Mouse (Mus musculus): Measurements from ENCODE around the gene Eif3d. TPM values are rescaled to one million over a fixed set of nuclear protein-coding genes. Genes with fewer than 3 reads are reported as not detected.
"Not testable (repeated sequence)": the region's sequence is repeated elsewhere in the genome, so short reads cannot be mapped to it uniquely, and the experiment has no call there.

Gene Eif3d
- 260 and 285 TPM in 2 replicates for polyA plus RNA-seq (2016; fragmentation: Nextera tagmentation; extraction: Ambion mirVana)

DNA sequence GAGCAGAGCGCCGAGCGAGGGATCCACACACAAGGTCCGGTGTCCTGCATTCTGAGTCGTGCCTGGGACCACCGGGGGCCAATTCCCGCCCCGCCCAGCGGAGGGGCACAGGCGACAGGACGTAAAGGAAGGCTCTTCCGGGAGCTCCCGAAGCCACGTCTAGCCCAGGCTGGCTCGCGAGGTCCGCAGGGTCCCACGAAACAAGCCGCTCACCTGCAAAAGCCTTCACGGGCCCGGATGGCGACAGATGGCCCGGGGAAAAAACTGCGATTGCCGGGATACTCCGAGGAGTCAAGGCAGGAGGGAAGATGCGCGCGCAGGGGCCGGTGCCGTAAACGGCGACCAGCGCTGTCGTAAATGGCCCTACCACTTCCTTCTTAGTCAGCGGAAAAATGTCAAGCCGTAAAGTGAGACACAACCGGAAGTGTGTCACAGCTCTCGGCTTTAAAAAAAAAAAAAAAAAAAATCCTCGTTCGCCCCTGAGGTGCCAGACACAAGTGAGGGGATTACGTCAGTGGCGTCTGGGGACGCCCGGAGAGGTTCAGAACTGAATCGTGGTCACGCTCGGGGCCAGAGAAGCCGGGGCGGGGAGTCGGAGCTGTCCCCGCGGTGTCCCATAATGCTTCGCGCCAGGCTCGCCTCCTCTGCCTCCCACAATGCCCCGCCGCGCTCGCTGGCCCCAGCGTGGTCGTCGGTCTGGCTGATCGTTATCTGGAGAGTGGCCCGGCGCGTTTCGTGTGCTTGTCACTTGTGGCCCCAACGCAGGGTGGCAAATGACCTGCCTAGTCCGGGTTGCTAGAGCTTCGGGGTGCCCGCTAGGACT, at the start of gene Eif3d:
TSS of gene Eif3d (minus strand) at position 344 of the 823 bp plus-strand sequence.
- peak; percentile 98 for DNase-seq (ENCODE audit: low spot score)
- Histone ChIP-seq H3K36me3 (peaks cover 33% of the 10 kb centered on the region), H3K4me1 (peaks cover 23% of the 10 kb centered on the region), H3K27me3 (ENCODE audit: low read depth, poor library complexity, severe bottlenecking) (no peaks in the 10 kb centered on the region), H3K4me3 (peak within 1 kb of the TSS; percentile 98), H3K9me3 (replicated peaks) (no peaks in the 10 kb centered on the region), H3K27ac (peak within 1 kb of the TSS; percentile 97)
- under 1% methylated on average over 72 of the region's 72 CpGs for WGBS

DNA sequence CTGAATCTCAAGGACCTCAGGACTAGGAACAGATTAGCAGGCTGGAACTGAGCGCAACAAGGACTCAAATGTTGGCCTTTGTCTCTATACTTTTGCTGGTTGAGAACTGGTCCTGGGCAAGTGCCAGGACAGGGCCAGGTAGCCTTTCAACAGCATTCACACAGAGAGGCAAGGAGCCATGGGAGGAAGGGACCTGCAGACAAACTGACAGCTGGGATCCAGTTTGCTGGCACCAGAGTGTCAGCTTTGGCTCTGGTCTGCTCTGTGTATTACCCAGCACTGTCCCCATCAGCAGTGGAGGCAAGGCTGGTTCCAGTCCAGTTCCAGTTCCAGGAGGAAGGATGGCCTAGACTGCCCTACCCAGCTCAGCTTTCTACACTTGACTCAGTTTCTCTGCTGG, 43.4 kb upstream of the Eif3d start:
- no peak overlapping the region for H3K27ac ChIP-seq
- no peaks in the 10 kb centered on the region for H3K36me3 ChIP-seq
- no peaks in the 10 kb centered on the region for H3K27me3 ChIP-seq (ENCODE audit: low read depth, poor library complexity, severe bottlenecking)
- no peaks in the 10 kb centered on the region for H3K4me1 ChIP-seq
- no peak overlapping the region for H3K4me3 ChIP-seq
- WGBS = 88% methylated on average over 1 of the region's 1 CpGs
- H3K9me3 ChIP-seq (replicated peaks) = no peaks in the 10 kb centered on the region
- DNase-seq (ENCODE audit: low spot score) = no peak

DNA sequence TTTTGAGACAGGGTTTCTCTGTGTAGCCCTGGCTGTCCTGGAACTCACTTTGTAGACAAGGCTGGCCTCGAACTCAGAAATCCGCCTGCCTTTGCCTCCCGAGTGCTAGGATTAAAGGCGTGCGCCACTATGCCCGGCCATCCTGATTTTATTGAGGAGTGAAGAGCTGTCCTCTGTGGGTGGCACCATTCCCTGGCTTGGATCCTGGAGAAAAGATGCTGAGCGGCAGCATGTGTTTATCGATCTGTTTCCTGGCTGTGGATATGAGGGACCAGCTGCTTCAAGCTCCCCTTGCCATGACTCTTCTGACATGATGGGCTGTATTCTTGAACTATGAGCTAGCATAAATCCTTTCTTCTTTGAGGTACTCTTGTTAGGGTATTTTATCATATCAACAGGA, 37.6 kb upstream of the Eif3d start:
- H3K36me3 ChIP-seq; H3K4me3 ChIP-seq; H3K27me3 ChIP-seq (ENCODE audit: low read depth, poor library complexity, severe bottlenecking); DNase-seq (ENCODE audit: low spot score); H3K9me3 ChIP-seq (replicated peaks); H3K4me1 ChIP-seq; H3K27ac ChIP-seq: not testable (repeated sequence)
- WGBS = 92% methylated on average over 8 of the region's 8 CpGs

DNA sequence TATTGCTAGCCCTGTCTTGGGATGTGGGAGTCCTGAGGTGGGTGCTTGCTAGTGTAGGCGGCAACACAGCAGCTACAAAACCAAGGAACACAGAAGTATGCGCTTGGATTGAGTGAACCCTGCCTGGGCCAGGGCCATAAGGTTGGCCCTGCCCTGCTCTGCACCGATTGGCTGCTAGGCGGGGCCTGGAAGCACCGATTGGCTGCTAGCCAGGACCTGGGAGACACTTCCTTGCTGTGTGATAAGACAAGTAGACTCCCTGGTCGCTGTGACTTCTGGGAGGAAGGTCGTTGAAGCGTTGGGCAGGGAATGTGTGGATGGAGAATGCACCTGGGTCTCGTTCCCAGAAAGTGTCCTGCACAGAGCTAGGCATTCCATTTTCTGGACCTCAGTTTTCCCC, 33.3 kb upstream of the Eif3d start:
- Histone ChIP-seq H3K4me3 (no peak overlapping the region), H3K36me3 (no peaks in the 10 kb centered on the region), H3K9me3 (replicated peaks) (no peaks in the 10 kb centered on the region), H3K27ac (no peak overlapping the region), H3K27me3 (ENCODE audit: low read depth, poor library complexity, severe bottlenecking) (no peaks in the 10 kb centered on the region), H3K4me1 (0 out of 2 replicates have a peak, but pooled peaks cover 9% of the 10 kb centered on the region)
- 50% methylated on average over 9 of the region's 9 CpGs for WGBS
- DNase-seq (ENCODE audit: low spot score) = no peak

DNA sequence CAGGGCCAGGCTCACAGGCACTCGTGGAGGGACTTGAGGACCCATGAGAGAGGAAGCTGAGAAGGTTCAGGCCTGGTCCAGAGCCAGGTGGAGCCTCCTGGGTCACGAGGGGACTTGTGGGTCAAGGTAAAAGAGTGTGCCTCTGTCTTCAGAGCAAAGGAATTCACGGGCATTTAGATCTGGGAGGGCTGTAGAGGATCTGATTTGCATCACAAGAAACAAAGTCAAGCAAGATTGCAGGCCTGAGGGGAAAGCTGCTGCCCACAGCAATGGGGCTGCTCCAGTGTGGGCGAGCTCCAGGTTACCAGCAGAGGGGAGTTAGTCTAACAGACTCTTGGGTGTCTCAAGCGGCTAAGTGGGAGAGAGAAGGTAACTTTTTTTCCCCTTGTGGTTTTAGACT, 30.8 kb upstream of the Eif3d start:
- H3K27ac ChIP-seq = no peak overlapping the region
- WGBS = 29% methylated on average over 5 of the region's 5 CpGs

DNA sequence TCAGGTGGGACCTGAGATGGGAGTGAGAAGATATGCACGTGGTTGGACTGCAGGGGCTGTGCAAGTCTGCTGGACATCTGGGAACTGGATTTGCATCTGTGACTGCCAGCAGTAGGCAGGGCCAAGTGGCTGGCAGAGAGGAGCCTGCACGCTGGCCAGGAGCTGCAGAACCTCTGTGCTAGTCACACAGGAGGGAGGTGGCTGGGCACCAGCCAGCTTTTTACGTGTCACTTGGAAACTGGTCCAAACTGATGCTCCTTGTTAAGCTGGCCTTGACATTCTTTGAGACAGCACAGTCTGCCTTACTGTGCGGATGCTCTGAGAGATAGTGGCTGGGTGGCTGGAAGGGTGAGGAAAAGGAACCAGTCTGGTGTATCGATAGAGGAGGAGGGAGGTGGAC, 17.9 kb upstream of the Eif3d start:
- Histone ChIP-seq H3K27ac (no peak overlapping the region), H3K4me1 (no peaks in the 10 kb centered on the region), H3K36me3 (no peaks in the 10 kb centered on the region), H3K27me3 (ENCODE audit: low read depth, poor library complexity, severe bottlenecking) (no peaks in the 10 kb centered on the region), H3K9me3 (replicated peaks) (no peaks in the 10 kb centered on the region), H3K4me3 (no peak overlapping the region)
- 78% methylated on average over 5 of the region's 5 CpGs for whole genome bisulfite sequencing
- no peak for DNase-seq (ENCODE audit: low spot score)

More for the DNA sequence above, 30.8 kb upstream of the Eif3d start:
- no peak overlapping the region for H3K4me3 ChIP-seq
- 0 out of 2 replicates have a peak, but pooled peaks cover 9% of the 10 kb centered on the region for H3K4me1 ChIP-seq
- H3K27me3 ChIP-seq (ENCODE audit: low read depth, poor library complexity, severe bottlenecking) = no peaks in the 10 kb centered on the region
- H3K36me3 ChIP-seq = no peaks in the 10 kb centered on the region
- DNase-seq (ENCODE audit: low spot score) = no peak
- H3K9me3 ChIP-seq (replicated peaks) = no peaks in the 10 kb centered on the region

DNA sequence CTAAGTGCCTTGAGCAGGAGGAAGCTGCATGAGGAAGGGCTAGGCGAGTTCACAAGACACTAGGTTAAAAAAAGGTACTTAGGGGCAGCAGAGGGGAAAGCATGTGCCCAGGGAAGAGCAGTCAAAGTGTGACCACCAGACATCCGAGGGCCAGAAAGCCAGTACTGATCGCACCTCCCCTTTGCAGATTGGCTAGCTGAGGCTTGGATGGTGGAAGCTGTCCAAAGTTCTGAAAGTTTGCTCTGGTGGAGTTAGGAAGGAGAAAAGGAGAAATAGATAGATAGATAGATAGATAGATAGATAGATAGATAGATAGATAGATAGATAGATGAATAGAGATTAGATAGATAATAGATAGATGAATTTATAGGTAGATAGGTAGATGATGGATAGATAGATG, 12.8 kb upstream of the Eif3d start:
- no peak for DNase-seq (ENCODE audit: low spot score)
- no peaks in the 10 kb centered on the region for H3K9me3 ChIP-seq (replicated peaks)
- H3K4me3 ChIP-seq = no peak overlapping the region
- H3K27ac ChIP-seq = no peak overlapping the region
- no peaks in the 10 kb centered on the region for H3K4me1 ChIP-seq
- H3K36me3 ChIP-seq = no peaks in the 10 kb centered on the region
- WGBS = 48% methylated on average over 3 of the region's 3 CpGs
- H3K27me3 ChIP-seq (ENCODE audit: low read depth, poor library complexity, severe bottlenecking) = no peaks in the 10 kb centered on the region

DNA sequence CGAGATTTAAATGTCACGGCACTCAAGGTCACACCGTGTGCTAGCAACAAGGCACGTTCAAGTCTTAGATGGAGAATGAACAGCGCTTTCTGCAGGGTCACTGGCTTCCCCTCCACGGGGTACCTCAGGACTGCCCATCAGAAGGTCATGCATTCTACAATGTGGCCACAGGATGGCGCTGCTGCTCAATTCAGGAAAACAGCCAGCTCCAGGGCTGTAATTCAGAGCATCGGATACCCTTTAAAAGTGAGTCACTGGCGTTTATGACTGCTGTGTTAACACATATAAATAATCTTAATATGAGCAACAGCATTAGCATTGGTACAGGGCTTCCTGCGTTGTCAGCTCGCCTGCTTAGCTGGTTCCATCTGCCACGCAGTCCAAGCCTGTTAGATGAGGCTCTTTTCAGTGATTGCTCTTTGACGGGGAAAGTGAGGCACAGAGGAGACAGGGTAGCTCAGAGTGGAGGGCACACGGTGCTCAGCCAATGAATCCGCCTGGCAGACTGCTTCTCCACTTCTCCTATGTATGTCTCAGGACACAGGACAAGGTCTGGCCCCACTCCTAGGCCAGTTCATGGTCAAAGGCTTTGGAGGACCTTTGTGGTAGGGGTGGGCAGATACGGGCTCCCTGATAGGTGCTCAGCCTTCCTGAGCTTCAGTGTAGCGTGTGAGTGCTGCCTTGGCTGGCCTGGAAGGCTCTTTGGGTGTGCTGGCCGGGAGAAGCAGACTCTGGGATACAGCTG, 11.8 kb upstream of the Eif3d start:
- WGBS = 32% methylated on average over 18 of the region's 18 CpGs
- DNase-seq (ENCODE audit: low spot score) = peak; percentile 76

DNA sequence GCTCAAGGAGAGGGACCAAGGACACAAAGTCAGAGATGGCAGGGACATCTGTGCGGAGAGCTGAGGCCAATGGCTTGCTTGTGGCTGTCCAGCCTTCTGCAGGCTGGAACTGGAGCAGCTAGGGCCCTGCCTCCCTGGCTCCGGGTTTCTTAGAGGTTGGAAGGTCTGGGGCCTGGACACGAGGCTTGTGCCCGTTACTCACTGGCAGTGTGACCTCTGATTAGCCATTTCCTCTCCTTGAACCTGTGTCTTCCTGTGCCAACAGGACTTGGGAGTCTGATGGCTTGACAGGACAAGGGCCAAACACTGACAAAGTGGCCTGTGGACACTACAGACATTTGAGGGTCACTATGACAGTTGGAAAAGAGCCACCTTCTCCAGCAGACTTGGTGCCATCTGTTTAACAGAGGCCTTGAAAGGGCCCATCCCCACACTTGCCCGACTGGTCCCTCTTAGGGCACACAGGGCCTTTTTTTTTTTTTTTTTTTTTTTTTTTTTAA, 10.6 kb upstream of the Eif3d start:
- WGBS = 69% methylated on average over 5 of the region's 5 CpGs
- no peaks in the 10 kb centered on the region for H3K27me3 ChIP-seq (ENCODE audit: low read depth, poor library complexity, severe bottlenecking)
- H3K36me3 ChIP-seq = no peaks in the 10 kb centered on the region
- DNase-seq (ENCODE audit: low spot score) = no peak
- H3K4me3 ChIP-seq = no peak overlapping the region
- no peaks in the 10 kb centered on the region for H3K9me3 ChIP-seq (replicated peaks)
- H3K27ac ChIP-seq = no peak overlapping the region
- no peaks in the 10 kb centered on the region for H3K4me1 ChIP-seq

More for the DNA sequence above, 11.8 kb upstream of the Eif3d start:
- no peaks in the 10 kb centered on the region for H3K9me3 ChIP-seq (replicated peaks)
- H3K4me1 ChIP-seq = no peaks in the 10 kb centered on the region
- no peak overlapping the region for H3K27ac ChIP-seq
- no peak overlapping the region for H3K4me3 ChIP-seq
- H3K36me3 ChIP-seq = no peaks in the 10 kb centered on the region
- H3K27me3 ChIP-seq (ENCODE audit: low read depth, poor library complexity, severe bottlenecking) = no peaks in the 10 kb centered on the region

DNA sequence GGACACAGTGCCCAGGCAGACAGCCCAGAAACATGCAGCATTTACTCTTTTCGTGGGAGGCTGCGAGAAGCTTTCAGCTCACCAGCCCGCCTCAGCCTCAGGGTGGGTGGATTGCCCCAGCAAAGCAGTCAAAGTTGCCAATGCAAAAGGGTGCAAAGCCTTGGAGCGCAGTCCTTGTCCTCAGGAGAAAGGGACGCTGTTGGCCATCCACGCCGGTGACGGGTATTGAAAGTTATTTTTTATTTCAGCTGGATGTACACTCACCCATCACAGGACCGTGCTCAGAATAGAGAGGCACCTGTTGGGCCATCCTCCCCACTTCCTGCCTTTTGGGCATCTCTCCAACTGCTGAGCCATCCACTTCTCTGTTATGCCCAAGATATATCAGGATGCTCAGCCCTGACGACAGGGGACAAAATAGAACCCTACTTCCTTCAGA, 8.8 kb upstream of the Eif3d start:
- WGBS = 90% methylated on average over 10 of the region's 10 CpGs
- no peak for DNase-seq (ENCODE audit: low spot score)
- H3K27ac ChIP-seq = no peak overlapping the region
- no peaks in the 10 kb centered on the region for H3K27me3 ChIP-seq (ENCODE audit: low read depth, poor library complexity, severe bottlenecking)
- no peaks in the 10 kb centered on the region for H3K4me1 ChIP-seq
- H3K4me3 ChIP-seq = no peak overlapping the region
- H3K36me3 ChIP-seq = no peaks in the 10 kb centered on the region
- H3K9me3 ChIP-seq (replicated peaks) = no peaks in the 10 kb centered on the region

DNA sequence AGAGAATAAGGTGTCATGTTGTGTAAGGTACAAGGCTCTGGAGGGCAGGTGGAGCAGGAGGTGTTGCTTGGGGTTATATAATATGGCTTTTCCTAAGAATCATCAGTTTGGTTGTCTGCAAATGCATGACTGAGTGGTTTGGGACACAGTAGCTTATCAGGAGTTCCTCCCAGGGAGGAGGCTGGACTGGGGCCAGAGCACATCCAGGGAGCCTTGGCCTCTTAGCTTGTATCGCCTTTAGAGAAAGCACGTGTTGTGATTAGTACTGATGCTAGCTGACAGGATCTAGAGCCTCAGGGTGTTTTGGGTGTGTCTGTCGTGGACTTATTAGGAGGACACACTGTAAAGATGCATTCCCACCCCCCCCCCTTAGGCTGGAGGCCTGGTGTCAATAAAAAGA, 7.0 kb upstream of the Eif3d start:
- DNase-seq (ENCODE audit: low spot score) = no peak
- WGBS = 78% methylated on average over 3 of the region's 3 CpGs
- no peak overlapping the region for H3K4me3 ChIP-seq
- H3K9me3 ChIP-seq (replicated peaks) = no peaks in the 10 kb centered on the region
- no peaks in the 10 kb centered on the region for H3K27me3 ChIP-seq (ENCODE audit: low read depth, poor library complexity, severe bottlenecking)
- no peak overlapping the region for H3K27ac ChIP-seq
- no peaks in the 10 kb centered on the region for H3K4me1 ChIP-seq
- H3K36me3 ChIP-seq = no peaks in the 10 kb centered on the region

DNA sequence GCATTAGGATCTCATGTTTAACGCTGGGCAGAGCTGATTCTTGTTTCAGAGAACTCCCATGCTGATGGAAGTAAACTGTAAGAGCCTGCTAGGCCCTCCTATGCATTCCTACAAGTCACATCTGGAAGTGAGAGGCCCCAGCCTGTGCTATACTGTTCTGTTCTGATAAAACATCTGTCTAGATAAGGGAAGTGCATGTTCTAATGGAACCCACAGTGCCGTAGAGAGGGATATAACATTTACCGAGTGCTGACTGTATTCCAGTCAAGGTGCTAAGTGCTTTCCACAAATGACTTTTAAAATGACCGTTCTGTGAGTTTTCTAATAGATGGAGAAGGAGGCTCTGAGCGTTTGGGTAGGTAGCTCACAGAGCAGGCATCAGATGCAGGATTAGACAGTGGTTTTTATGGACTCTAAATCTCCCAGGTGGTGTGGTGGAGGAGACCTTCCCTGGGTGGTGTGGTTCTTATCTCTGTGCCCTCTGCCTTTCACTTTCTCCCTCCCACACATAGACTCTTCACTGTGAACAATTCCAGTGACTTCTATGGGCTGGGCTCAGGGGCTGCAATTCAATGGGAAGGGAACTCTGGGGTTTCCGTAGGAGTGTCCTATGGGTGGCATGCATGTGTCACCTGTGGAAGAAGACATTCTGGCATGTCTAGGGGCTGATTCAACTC, 3.7 kb upstream of the Eif3d start:
- H3K9me3 ChIP-seq (replicated peaks) = no peaks in the 10 kb centered on the region

More for the DNA sequence above, 3.7 kb upstream of the Eif3d start:
- H3K36me3 ChIP-seq = no peaks in the 10 kb centered on the region
- no peaks in the 10 kb centered on the region for H3K27me3 ChIP-seq (ENCODE audit: low read depth, poor library complexity, severe bottlenecking)
- no peak overlapping the region for H3K4me3 ChIP-seq
- WGBS = 80% methylated on average over 6 of the region's 6 CpGs
- H3K4me1 ChIP-seq = peaks cover 14% of the 10 kb centered on the region
- no peak for DNase-seq (ENCODE audit: low spot score)
- no peak overlapping the region for H3K27ac ChIP-seq
